Mouse (Mus musculus) layer of hippocampus, postnatal 25 days (tissue): ENCODE measurements at regions not wholly inside any gene's neighbourhood (a gene's known extent, or its start where the extent isn't known, plus 50 kb on each side); places are given as distances from the start of the nearest gene placed in this dataset.

Source experiments
- DNase-seq, 2 experiments: peaks; one replicate each; pipeline ENCODE4 v3.0.0; 2022; ENCODE audit warnings: mixed read lengths in 2 of 2, low spot score in 1 of 2; ENCODE audit errors: extremely low spot score in 1 of 2

DNA sequence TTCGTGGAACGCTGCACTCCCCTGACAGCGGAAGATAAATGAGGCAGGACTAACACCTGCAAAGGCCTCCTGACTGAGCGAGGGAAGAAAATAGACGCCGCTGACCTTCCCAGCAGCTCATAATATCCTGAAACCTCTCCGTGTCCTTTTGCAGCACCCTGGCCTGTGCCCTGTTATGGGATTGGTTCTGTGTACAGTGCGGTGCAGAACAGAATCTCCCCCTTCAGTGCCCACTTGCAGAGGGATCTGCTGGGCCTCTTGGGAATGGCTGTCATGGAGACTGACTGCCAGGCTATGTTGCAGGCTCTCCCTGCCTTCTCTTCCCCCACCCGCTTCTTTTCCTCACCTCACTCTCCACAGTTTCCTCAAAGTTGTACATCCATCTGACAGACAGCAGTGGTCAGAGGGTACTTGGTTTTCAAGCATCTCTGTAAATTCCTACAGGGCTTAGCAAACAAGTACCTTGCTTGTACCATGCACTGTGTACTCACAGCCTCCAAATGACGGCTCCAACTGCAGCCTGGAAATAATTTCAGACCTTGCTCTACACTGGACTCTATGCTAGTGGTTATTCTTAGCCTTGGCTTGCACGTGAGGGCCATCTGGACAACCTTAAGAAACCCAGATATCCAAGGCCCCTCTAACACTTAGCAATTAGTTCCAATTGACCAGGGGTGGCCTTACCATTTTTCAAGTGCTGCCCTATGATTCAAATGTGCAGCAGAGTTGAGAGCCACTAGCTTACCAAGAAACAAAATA, 382.7 kb downstream of the Gm45692 start:
- no peak for DNase-seq

- no peak for DNase-seq
Measured at GRCm38 (mm10) chr8:26502772-26503171, 383.4 kb downstream of the Gm45692 start.

DNA sequence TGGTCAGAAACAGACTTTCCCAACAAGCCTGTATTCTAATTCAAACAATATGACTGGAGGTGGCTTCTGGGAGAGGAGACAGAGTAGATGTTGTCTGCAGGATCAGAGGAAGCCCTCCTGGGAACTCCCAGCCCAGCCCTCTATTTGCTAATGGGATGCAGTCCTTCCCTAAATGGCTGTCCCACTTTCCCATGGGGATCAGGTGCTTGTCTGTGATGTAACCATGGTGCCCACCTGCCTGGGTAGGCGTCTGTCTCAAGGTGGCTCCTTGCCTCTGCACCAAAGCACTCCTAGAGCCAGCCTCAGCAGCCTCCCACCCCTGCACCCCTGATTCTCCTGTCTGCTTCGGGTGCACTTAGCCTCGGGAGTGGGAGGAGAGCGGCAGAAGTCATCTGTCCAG, 384.6 kb downstream of the Gm45692 start:
- DNase-seq: no peak

DNA sequence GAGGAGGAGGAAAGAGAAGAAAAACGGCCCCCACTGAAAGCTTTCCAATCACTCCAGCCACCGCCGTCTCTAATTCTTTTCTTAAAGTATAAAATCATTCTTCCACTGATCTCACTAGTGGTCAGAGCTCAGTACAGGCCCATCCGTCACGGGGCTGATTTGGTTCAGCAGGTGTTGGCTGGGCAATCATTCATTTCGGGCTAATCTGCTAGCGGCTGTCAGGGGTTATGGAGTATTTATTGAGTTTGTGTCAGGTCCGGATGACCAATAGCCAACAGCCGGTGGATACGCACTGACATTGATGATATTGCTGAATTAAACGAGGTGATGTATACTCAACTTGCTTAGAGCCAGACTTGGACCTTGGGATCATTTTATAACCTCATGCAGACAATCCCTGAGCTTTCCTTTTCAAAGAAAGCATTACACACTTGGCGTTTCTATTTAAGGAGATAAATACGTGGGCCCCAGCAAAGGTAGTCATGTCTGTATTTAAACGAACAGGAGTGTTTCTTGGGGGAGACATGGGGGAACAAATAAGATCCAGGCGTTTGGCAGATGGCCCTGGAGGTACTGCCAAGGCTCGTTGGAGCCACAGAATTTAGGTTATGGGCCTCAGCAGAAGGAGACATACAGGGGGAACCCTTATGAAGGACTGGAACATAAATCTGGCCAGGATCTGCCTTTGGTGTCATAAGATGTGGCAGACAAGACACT, 385.1 kb downstream of the Gm45692 start:
- no peak for DNase-seq

DNA sequence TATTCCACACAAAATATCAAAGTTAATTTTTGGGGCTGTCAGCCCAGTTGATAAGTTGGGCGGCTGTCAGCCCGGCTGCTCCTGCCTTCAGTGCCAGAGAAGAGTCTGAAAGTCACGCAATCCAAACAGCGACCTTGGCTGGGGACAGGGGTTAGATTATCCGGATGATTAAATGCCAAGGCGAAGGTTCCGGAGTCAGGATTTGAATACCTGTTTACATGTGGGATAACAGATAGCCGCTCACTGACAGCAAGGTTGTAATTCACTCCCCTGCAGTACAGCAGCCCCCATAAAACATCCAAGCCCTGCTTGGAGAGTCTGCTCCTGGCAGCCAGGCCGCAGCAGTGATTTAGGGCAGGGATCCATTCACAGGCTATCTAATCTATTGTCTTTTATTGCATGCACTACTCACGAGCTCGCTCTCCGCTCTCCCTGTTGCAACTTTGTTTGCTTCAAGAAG, 388.3 kb downstream of the Gm45692 start:
- DNase-seq: no peak

- DNase-seq: no peak
Measured at GRCm38 (mm10) chr8:26509254-26509653, 389.9 kb downstream of the Gm45692 start.

DNA sequence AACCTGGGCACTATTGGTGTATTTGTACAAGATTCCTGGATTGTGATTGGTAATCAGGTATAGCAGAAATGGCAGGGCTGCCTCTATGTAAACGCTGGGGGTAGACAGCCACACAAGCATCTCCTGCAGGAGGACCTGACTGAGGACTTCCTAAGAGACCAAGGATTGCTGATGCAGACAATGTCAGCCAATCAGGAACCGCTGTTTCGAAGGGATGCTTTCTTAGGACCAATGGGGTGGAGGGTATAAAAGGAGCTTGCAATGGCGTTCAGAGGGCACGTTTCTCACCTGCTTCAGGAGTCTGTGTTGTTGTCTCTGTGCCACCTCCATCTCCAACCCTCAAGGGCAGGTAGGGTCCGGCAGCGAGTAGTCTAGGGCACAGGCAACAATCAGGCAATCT, 393.7 kb downstream of the Gm45692 start:
- DNase-seq: no peak

GRCm38 (mm10) chr8:26524237-26524636, 404.9 kb downstream of the Gm45692 start:
- DNase-seq: no peak

GRCm38 (mm10) chr8:26526474-26527185, 407.3 kb downstream of the Gm45692 start:
- DNase-seq: no peak

DNA sequence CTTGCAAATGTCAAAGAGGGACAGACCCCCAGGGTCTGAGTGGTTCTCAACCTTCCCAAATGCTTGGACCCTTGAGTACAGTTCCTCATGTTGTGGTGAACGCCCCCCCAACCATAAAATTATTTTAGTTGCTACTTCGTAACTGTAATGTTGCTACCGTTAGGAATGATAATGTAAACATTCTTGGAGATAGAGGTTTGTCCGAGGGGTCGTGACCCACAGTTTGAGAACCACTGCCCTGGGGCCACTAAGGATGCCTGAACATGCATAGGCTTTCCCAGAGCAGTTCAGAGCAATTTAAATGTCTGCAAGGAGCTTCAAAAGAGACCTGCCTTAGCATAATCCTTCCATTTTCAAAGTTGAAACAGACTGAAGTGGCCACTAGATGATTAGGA, 407.8 kb downstream of the Gm45692 start:
- no peak for DNase-seq

DNA sequence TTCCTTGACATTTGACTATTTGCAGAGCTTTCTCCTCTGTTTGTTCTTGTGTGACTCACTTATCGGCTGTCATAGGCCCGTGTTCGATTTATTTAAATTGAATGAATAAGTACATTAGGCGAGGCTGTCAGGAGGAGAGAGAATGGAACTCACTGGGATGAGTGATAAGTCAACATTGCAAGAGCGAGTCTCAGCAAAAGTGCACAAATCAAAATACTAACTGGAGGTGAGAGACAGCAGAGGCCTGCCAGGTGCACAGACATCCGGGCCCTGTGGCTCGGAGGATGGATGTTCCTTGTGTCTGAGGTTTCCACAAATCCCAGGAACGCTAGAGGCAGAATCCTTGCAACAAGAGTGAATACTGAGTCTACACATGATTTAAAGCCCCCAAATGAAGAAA, 410.6 kb downstream of the Gm45692 start:
- no peak for DNase-seq

DNA sequence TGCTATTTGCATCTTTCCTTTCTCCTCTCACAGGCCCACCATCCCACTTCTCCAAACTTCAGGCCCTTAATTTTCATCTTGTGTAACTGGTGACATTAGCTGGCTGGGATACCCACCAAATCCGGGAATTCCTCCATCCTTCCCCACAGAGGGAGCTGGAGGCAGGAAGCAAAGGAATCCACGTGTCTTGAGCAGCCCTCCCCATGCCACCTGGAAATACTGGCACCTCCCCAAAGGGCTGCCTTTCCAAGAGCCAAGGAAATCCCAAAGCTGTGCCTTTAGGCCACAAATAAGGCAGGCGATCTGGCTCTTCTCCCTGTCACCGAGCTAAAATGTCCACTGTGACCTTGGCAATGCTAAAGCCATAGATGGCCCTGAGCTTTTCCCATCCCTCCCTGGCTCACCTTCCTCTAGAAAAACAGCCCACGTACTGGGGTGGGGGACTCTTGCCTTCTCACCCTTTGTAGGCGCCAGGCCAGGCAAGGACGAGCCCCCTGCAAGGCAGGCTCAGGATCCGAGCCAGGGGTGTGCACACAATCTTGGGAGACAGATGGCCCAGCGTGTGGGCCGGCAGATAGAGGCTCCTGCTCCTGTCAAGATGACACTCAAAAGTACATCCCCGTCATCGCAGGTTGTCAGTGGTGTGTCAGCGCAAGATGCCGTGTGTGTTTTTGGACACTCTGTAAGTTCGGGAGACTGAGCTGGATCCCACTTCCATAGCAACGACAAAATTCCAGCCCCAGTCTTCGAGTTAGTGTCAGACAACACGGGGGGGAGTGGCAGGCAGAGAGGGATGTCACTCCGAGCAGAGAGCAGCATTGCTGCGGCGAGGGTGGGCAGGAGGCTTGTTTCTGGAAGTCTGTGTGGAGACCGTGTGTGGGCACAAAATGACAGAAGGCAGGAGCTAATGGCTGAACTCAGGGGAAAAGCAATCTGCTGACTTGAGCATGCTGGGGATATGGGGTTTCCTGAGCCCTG, 414.4 kb downstream of the Gm45692 start:
- DNase-seq: peak; percentile 13 to 27

- DNase-seq: no peak
Measured at GRCm38 (mm10) chr8:26535816-26536215, 416.5 kb downstream of the Gm45692 start.

DNA sequence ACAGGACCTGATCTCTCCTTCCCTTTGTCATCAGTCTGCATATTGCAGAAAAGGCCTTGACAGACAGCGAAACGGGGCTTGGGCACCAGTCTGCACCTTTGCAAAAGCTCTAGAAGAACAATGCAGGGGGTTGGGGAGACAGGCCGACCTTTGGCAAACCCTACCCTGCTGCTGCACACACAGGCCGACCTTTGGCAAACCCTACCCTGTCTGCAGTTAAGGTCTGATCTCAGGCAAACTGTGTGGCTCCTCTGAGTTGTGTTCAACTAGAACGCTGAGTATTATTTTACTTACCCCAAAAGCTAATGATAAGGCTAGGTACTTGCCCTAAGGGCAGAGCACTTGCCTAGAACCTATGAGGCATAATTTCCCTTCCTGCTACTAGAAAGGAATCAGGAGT, 423.4 kb upstream of the Zfp703 start:
- no peak for DNase-seq

DNA sequence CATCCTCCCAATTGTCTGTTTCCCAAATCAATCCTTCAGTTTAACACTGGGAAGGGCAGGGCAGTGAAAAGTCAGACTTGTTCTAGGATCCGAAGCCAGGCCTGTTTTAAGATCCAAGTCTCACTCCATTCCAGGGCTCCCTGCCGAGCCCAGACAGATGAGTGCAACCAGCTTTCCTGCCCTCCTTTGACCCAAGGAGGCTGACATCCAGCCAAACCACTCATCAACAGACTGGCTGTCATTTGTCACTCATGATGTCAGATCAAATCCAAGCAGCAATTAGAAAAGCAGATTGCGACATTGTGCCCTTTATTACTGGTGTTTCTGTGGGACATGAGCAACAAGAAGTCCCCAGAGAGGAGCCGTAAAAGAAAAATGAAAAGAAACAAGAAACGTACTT, 417.9 kb upstream of the Zfp703 start:
- DNase-seq: no peak

DNA sequence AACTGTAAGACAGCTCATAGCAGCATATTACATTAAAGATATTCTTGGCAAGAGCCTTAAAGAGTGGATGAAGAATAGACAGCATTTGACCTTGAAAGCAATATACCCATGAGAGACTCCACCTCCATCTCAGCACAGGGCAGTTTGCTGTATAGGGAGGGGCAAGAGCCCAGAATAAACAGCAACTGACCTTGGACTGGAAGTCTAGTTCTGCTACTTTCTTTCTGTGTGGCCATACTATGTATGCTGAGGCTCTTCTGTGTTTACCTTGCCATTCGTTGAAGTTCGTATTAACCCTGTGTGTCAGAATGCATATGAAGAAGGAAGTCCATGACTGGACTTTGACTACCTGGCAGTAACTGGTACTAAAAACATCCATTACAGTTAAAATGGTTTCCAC, 414.0 kb upstream of the Zfp703 start:
- DNase-seq: no peak

GRCm38 (mm10) chr8:26564254-26564653, 412.9 kb upstream of the Zfp703 start:
- no peak for DNase-seq

- DNase-seq: no peak
Measured at GRCm38 (mm10) chr8:26568423-26569060, 408.6 kb upstream of the Zfp703 start.

DNA sequence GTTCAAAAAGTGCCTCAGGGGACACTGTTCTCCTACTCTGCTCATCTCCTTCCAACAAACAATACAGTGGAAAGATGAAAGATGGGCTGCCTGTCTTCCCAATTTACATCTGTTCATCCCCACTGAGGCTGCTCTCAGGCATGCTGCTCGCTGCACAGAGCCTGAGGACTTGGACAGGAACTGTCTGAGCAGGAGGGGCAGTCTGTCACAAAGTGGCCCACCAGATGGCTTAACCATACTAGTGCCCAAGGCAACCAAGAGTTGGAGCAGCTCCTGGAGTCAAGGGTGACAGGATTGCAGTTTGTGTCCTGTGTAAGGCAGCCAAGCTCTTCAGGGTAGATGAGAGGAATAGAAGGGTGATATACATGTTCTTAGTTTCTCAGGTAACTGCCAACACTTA, 388.3 kb upstream of the Zfp703 start:
- no peak for DNase-seq
